ENCODE assay signal across 31 mouse cellular contexts in the genomic region with DNA sequence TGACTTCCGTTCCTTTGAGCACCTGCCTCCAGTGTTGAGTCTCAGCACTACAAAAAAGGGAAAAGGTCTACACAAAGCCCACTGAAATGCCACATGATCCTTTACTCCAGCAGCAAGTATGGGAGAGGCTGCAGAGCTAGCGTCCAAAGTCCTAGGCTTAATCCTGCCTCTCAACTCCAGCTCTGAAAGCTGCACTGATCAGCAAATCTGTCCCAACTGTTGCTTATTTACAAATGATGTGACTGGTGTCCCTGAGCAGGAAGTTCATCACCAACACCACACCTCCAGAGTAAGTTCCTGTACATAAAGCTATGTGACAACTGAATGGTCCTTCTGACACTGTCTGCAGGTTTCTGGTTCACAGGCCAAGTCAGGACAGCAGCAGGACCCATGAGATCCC. TPM values are rescaled to one million over a fixed set of nuclear protein-coding genes. Genes with fewer than 3 reads are reported as not detected.
DNase-seq lines count a peak whose midpoint lies in the region; ATAC-seq and TF ChIP-seq lines count a peak whose summit lies in the region.
"Had no signal": no experiment of that assay in that cellular context is flagged by ENCODE, and none has a peak within 500 bp of the region (broad histone marks: within the 10 kb centered on the region; RNA-seq: fewer than 3 reads in every experiment).

No protein-coding gene starts in this region.

- TF ChIP-seq CTCF in kidney, adult 2 months (conservative IDR thresholded peaks at IDR 0.05; ENCODE audit: insufficient read depth, insufficient read length, low read depth, low read length) = no peak
- no peak for TF ChIP-seq CTCF in lung, postnatal 0 days (IDR thresholded peaks at IDR 0.05)

- H3K36me3 ChIP-seq in kidney, adult 2 months (ENCODE audit: control insufficient read depth, insufficient read depth, low read length) = peaks cover 6% of the 10 kb centered on the region; the same call in 1 of the 2 replicates
- peaks cover 68% of the 10 kb centered on the region for H3K36me3 ChIP-seq in kidney, embryonic 15.5 days
- peaks cover 11% of the 10 kb centered on the region; the same call in 1 of the 2 replicates for H3K36me3 ChIP-seq in intestine, embryonic 16.5 days (ENCODE audit: control insufficient read depth, insufficient read depth, low read length)
- H3K36me3 ChIP-seq in lung, postnatal 0 days (ENCODE audit: insufficient read depth, low read length) = peaks cover 12% of the 10 kb centered on the region

- 60% methylated on average over 2 of the region's 2 CpGs for WGBS in kidney, adult 2 months
- 89% methylated on average over 2 of the region's 2 CpGs for WGBS in kidney, embryonic 15.5 days
- 74% methylated on average over 2 of the region's 2 CpGs for WGBS in intestine, embryonic 16.5 days
- WGBS in lung, postnatal 0 days = 88% methylated on average over 2 of the region's 2 CpGs

- TF ChIP-seq POLR2A in kidney, adult 2 months (IDR thresholded peaks at IDR 0.05; ENCODE audit: low read depth, low read length) = no peak

- H3K4me3 ChIP-seq in kidney, adult 2 months (ENCODE audit: insufficient read depth, low read depth, low read length) = no peak overlapping the region
- H3K4me3 ChIP-seq in kidney, embryonic 15.5 days (replicated peaks) = no peak overlapping the region
- no peak overlapping the region for H3K4me3 ChIP-seq in intestine, embryonic 16.5 days (ENCODE audit: low read length)
- H3K4me3 ChIP-seq in lung, postnatal 0 days (ENCODE audit: low read depth, low read length) = no peak overlapping the region
- H3K4me3 ChIP-seq: embryonic facial prominence, embryonic 10.5 days; embryonic facial prominence, embryonic 15.5 days; hindbrain, embryonic 13.5 days had no signal

- DNase-seq in kidney, adult 2 months = peak; percentile 79
- peak; percentile 57 to 59 for DNase-seq in kidney, adult 8-10 months
- DNase-seq in kidney, postnatal 25 days = peak; percentile 45 to 70
- no peak for DNase-seq in lung, postnatal 0 days (ENCODE audit: low spot score)
- no peak for DNase-seq in urinary bladder, adult 18-20 months (ENCODE audit: low spot score in 2 of 2)
- DNase-seq in ovary, adult 18-20 months (ENCODE audit: low spot score) = no peak
- DNase-seq: adrenal gland, adult 8-10 months; cerebellum, adult 2 months; cerebellum, postnatal 14 days; gastrocnemius, postnatal 25 days; heart, adult 18-20 months; heart, postnatal 4 days; layer of hippocampus, adult 9-11 months; lung, embryonic 14.5 days; lung, postnatal 36 days; right cerebral cortex, postnatal 4 days; thymus, postnatal 4 days had no signal

- H3K4me1 ChIP-seq in kidney, adult 2 months (ENCODE audit: control insufficient read depth, insufficient read depth, low read length) = peaks cover 3% of the 10 kb centered on the region; the same call in 1 of the 2 replicates
- H3K4me1 ChIP-seq in kidney, embryonic 15.5 days = no peaks in the 10 kb centered on the region
- H3K4me1 ChIP-seq in intestine, embryonic 16.5 days (ENCODE audit: control insufficient read depth, insufficient read depth, low read length) = no peaks in the 10 kb centered on the region
- no peaks in the 10 kb centered on the region for H3K4me1 ChIP-seq in lung, postnatal 0 days (ENCODE audit: insufficient read depth, low read depth, low read length)
- H3K4me1 ChIP-seq: embryonic facial prominence, embryonic 10.5 days; embryonic facial prominence, embryonic 15.5 days; hindbrain, embryonic 13.5 days had no signal

- no peak for TF ChIP-seq EP300 in lung, postnatal 0 days (IDR thresholded peaks at IDR 0.05)

- H3K9ac ChIP-seq in kidney, embryonic 15.5 days = no peak overlapping the region
- H3K9ac ChIP-seq in intestine, embryonic 16.5 days (ENCODE audit: low read depth, low read length) = no peak overlapping the region
- H3K9ac ChIP-seq in lung, postnatal 0 days (replicated peaks; ENCODE audit: low read depth) = no peak overlapping the region
- H3K9ac ChIP-seq: embryonic facial prominence, embryonic 15.5 days; hindbrain, embryonic 13.5 days; lung, embryonic 14.5 days had no signal

- peak overlapping the region; percentile 7; the same call in 1 of the 2 replicates for H3K27ac ChIP-seq in kidney, adult 2 months (ENCODE audit: insufficient read depth, low read depth, low read length)
- no peak overlapping the region for H3K27ac ChIP-seq in kidney, embryonic 15.5 days
- H3K27ac ChIP-seq in intestine, embryonic 16.5 days (ENCODE audit: low read length) = no peak overlapping the region
- no peak overlapping the region for H3K27ac ChIP-seq in lung, postnatal 0 days (ENCODE audit: low read length)
- H3K27ac ChIP-seq: embryonic facial prominence, embryonic 10.5 days; embryonic facial prominence, embryonic 15.5 days; hindbrain, embryonic 13.5 days had no signal

- H3K27me3 ChIP-seq in kidney, adult 2 months (replicated peaks; ENCODE audit: control insufficient read depth, insufficient read depth, low read length) = no peaks in the 10 kb centered on the region
- H3K27me3 ChIP-seq in kidney, embryonic 15.5 days = no peaks in the 10 kb centered on the region
- no peaks in the 10 kb centered on the region for H3K27me3 ChIP-seq in intestine, embryonic 16.5 days (replicated peaks; ENCODE audit: control insufficient read depth, insufficient read depth, low read length)
- no peaks in the 10 kb centered on the region for H3K27me3 ChIP-seq in lung, postnatal 0 days (replicated peaks; ENCODE audit: insufficient read depth, low read length)
- H3K27me3 ChIP-seq: CH12.LX; embryonic facial prominence, embryonic 15.5 days; hindbrain, embryonic 13.5 days had no signal

- ATAC-seq in kidney, embryonic 15.5 days (replicated peaks; ENCODE audit: low FRiP score) = no peak
- ATAC-seq in intestine, embryonic 16.5 days = peak; percentile 68
- no peak for ATAC-seq in lung, postnatal 0 days
- ATAC-seq: activated CD4-positive, CD25-positive, alpha-beta regulatory T cell, adult 4 months; forebrain, embryonic 14.5 days; midbrain, embryonic 16.5 days had no signal

- no peak overlapping the region for H3K4me2 ChIP-seq in kidney, embryonic 15.5 days
- H3K4me2 ChIP-seq in intestine, embryonic 16.5 days (ENCODE audit: low read depth, low read length) = no peak overlapping the region
- H3K4me2 ChIP-seq in lung, postnatal 0 days (replicated peaks; ENCODE audit: low read depth, low read length) = no peak overlapping the region
- H3K4me2 ChIP-seq: embryonic facial prominence, embryonic 15.5 days; heart, embryonic 11.5 days; hindbrain, embryonic 13.5 days; lung, embryonic 14.5 days; midbrain, embryonic 11.5 days had no signal

- H3K9me3 ChIP-seq in kidney, embryonic 15.5 days (replicated peaks) = no peaks in the 10 kb centered on the region
- no peaks in the 10 kb centered on the region for H3K9me3 ChIP-seq in intestine, embryonic 16.5 days (ENCODE audit: control insufficient read depth, low read length)
- H3K9me3 ChIP-seq in lung, postnatal 0 days (ENCODE audit: low read length) = no peaks in the 10 kb centered on the region
- H3K9me3 ChIP-seq: embryonic facial prominence, embryonic 10.5 days; embryonic facial prominence, embryonic 15.5 days; hindbrain, embryonic 13.5 days had no signal

RNA-seq across cellular contexts. Expression of a gene that starts 7.6 kb away (rescaled TPM):
- 12.7 and 16.0 TPM in 2 replicates for polyA plus RNA-seq in kidney, adult 2 months (2012; rRNA removed)
- polyA plus RNA-seq in kidney, embryonic 15.5 days (2015; fragmentation: Nextera tagmentation; extraction: Ambion mirVana) = 30.2 and 30.7 TPM in 2 replicates
- polyA plus RNA-seq in intestine, embryonic 16.5 days (2015; fragmentation: Nextera tagmentation; extraction: Ambion mirVana) = 38.9 and 43.2 TPM in 2 replicates
- polyA plus RNA-seq in lung, postnatal 0 days (2015; fragmentation: Nextera tagmentation; extraction: Ambion mirVana) = 16.3 and 16.5 TPM in 2 replicates

RNA-seq across cellular contexts. Expression of a gene that starts 7.7 kb away (rescaled TPM):
- polyA plus RNA-seq in kidney, adult 2 months (2012; rRNA removed) = 27.5 and 30.2 TPM in 2 replicates
- 44.7 and 46.5 TPM in 2 replicates for polyA plus RNA-seq in kidney, embryonic 15.5 days (2015; fragmentation: Nextera tagmentation; extraction: Ambion mirVana)
- 35.5 and 35.7 TPM in 2 replicates for polyA plus RNA-seq in intestine, embryonic 16.5 days (2015; fragmentation: Nextera tagmentation; extraction: Ambion mirVana)
- polyA plus RNA-seq in lung, postnatal 0 days (2015; fragmentation: Nextera tagmentation; extraction: Ambion mirVana) = 59.3 and 69.4 TPM in 2 replicates

RNA-seq across cellular contexts. Expression of a gene that starts 49.9 kb away (rescaled TPM):
- 16.9 and 17.7 TPM in 2 replicates for polyA plus RNA-seq in kidney, adult 2 months (2012; rRNA removed)
- polyA plus RNA-seq in kidney, embryonic 15.5 days (2015; fragmentation: Nextera tagmentation; extraction: Ambion mirVana) = 25.1 and 25.5 TPM in 2 replicates
- 14.9 and 15.7 TPM in 2 replicates for polyA plus RNA-seq in intestine, embryonic 16.5 days (2015; fragmentation: Nextera tagmentation; extraction: Ambion mirVana)
- polyA plus RNA-seq in lung, postnatal 0 days (2015; fragmentation: Nextera tagmentation; extraction: Ambion mirVana) = 18.5 and 18.6 TPM in 2 replicates

RNA-seq across cellular contexts. Expression of a gene that starts 50.0 kb away (rescaled TPM):
- 23.8 and 25.5 TPM in 2 replicates for polyA plus RNA-seq in kidney, adult 2 months (2012; rRNA removed)
- polyA plus RNA-seq in kidney, embryonic 15.5 days (2015; fragmentation: Nextera tagmentation; extraction: Ambion mirVana) = 280 and 313 TPM in 2 replicates
- 215 and 233 TPM in 2 replicates for polyA plus RNA-seq in intestine, embryonic 16.5 days (2015; fragmentation: Nextera tagmentation; extraction: Ambion mirVana)
- 94.1 and 101 TPM in 2 replicates for polyA plus RNA-seq in lung, postnatal 0 days (2015; fragmentation: Nextera tagmentation; extraction: Ambion mirVana)

RNA-seq across cellular contexts. Expression of a gene that starts 54.6 kb away (rescaled TPM):
- 0.03 and 0.05 TPM in 2 replicates for polyA plus RNA-seq in kidney, adult 2 months (2012; rRNA removed)
- polyA plus RNA-seq in kidney, embryonic 15.5 days (2015; fragmentation: Nextera tagmentation; extraction: Ambion mirVana) = 0.05 and 0.19 TPM in 2 replicates
- polyA plus RNA-seq in intestine, embryonic 16.5 days (2015; fragmentation: Nextera tagmentation; extraction: Ambion mirVana) = not detected in 2 replicates
- 7.8 and 8.9 TPM in 2 replicates for polyA plus RNA-seq in lung, postnatal 0 days (2015; fragmentation: Nextera tagmentation; extraction: Ambion mirVana)
- polyA plus RNA-seq: activated CD4-positive, CD25-positive, alpha-beta regulatory T cell, adult 4 months; C2C12; liver, adult 2 months; stomach, embryonic 14.5 days had no signal

Comparison
In these comparisons a context has a peak if more than half of its experiments do, and no peak if none do; other contexts are left out.
1. DNase-seq: peak in kidney, adult 2 months (single experiment), kidney, adult 8-10 months (2 of 2) and kidney, postnatal 25 days (2 of 2); none in lung, postnatal 0 days (single experiment), urinary bladder, adult 18-20 months (0 of 2) and ovary, adult 18-20 months (single experiment).